Mouse (Mus musculus) neural tube, embryonic 14.5 days (tissue): ENCODE data around the gene Bola1. TPM values are rescaled to one million over a fixed set of nuclear protein-coding genes. Genes with fewer than 3 reads are reported as not detected.
"Not testable (repeated sequence)": the region's sequence is repeated elsewhere in the genome, so short reads cannot be mapped to it uniquely, and the experiment has no call there.

Source experiments
- ATAC-seq: fragments of 200-750 bp; cut with Nextera tagmentation; 2 replicates; pipeline ENCODE4 v1.8.0; 2017; ENCODE audit warnings: low read depth, mild to moderate bottlenecking, moderate TSS enrichment, moderate library complexity
- H3K27ac ChIP-seq: fragments of 300-500 bp; sonication (generic); 2 replicates; pipeline ENCODE4 v1.5.1; 2014; ENCODE audit warnings: low read depth, mild to moderate bottlenecking, control low read depth, low read length, moderate library complexity, mixed read lengths
- H3K27me3 ChIP-seq: fragments of 300-500 bp; sonication (generic); 2 replicates; pipeline ENCODE4 v1.6.1; 2014; ENCODE audit warnings: low read length; ENCODE audit not compliant: control insufficient read depth, insufficient read depth
- H3K36me3 ChIP-seq: fragments of 300-500 bp; sonication (generic); 2 replicates; pipeline ENCODE4 v1.6.1; 2014; ENCODE audit warnings: low read length, mixed read lengths; ENCODE audit not compliant: control insufficient read depth, insufficient read depth
- H3K4me1 ChIP-seq: fragments of 300-500 bp; sonication (generic); 2 replicates; pipeline ENCODE4 v1.6.1; 2014; ENCODE audit warnings: low read length; ENCODE audit not compliant: control insufficient read depth, insufficient read depth
- H3K4me2 ChIP-seq: fragments of 300-500 bp; sonication (generic); 2 replicates; pipeline ENCODE4 v1.6.1; 2014; ENCODE audit warnings: mild to moderate bottlenecking, low read depth, low read length, control low read depth
- H3K4me3 ChIP-seq: fragments of 300-500 bp; sonication (generic); 2 replicates; pipeline ENCODE4 v1.5.1; 2014; ENCODE audit warnings: low read depth, low read length, control low read depth, mixed read lengths
- H3K9ac ChIP-seq: fragments of 300-500 bp; sonication (generic); replicated peaks from 2 replicates; pipeline ENCODE4 v1.6.1; 2014; ENCODE audit warnings: low read depth, mild to moderate bottlenecking, control low read depth, low read length, mixed read lengths
- H3K9me3 ChIP-seq: fragments of 300-500 bp; sonication (generic); 2 replicates; pipeline ENCODE4 v1.6.1; 2016; ENCODE audit warnings: low read length; ENCODE audit not compliant: control insufficient read depth
- WGBS: fragments of 180-500 bp; shearing (Covaris S2); extraction: QIAGEN DNeasy Blood & Tissue Kit; methylation state at CpG from one replicate; pipeline ENCODE4 v1.1.7; 2014; 5-methylcytosine and 5-hydroxymethylcytosine counted together
- polyA plus RNA-seq: library from polyadenylated mRNA; unstranded; fragments of >200 nt; fragmentation: Nextera tagmentation; extraction: Ambion mirVana; gene quantifications from 2 replicates; pipeline ENCODE4 v1.2.1, GENCODE M21; 2014

The Bola1 gene
- polyA plus RNA-seq, 1 experiment from 2014 or later = 69.0 TPM

GRCm38 (mm10) chr3:96250890-96251289 is 31.4 kb upstream of the Bola1 start:
- Histone ChIP-seq H3K36me3 (no peaks in the 10 kb centered on the region), H3K4me2 (no peak overlapping the region), H3K4me1 (0 out of 2 replicates have a peak, but pooled peaks cover 4% of the 10 kb centered on the region), H3K27ac (no peak overlapping the region), H3K27me3 (no peaks in the 10 kb centered on the region), H3K9ac (no peak overlapping the region), H3K9me3 (no peaks in the 10 kb centered on the region), H3K4me3 (no peak overlapping the region)
- 64% methylated on average over 3 of the region's 3 CpGs for WGBS
- ATAC-seq = no peak

DNA sequence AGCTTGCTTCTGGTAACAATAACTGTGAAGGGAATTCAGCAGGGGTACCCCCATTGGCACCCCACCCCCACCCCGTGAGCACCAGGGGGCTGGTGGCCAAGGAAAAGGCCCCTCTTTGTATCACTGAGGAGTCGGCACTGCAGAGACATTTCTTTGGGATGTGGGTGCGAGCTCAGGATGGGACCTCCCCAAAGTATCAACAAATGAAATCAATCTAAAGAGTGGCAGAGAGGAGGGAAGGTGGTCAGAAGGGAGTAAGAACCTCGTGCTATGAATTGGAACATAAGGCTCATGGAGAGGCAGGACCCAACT is 29.5 kb upstream of the Bola1 start:
- ATAC-seq = no peak

DNA sequence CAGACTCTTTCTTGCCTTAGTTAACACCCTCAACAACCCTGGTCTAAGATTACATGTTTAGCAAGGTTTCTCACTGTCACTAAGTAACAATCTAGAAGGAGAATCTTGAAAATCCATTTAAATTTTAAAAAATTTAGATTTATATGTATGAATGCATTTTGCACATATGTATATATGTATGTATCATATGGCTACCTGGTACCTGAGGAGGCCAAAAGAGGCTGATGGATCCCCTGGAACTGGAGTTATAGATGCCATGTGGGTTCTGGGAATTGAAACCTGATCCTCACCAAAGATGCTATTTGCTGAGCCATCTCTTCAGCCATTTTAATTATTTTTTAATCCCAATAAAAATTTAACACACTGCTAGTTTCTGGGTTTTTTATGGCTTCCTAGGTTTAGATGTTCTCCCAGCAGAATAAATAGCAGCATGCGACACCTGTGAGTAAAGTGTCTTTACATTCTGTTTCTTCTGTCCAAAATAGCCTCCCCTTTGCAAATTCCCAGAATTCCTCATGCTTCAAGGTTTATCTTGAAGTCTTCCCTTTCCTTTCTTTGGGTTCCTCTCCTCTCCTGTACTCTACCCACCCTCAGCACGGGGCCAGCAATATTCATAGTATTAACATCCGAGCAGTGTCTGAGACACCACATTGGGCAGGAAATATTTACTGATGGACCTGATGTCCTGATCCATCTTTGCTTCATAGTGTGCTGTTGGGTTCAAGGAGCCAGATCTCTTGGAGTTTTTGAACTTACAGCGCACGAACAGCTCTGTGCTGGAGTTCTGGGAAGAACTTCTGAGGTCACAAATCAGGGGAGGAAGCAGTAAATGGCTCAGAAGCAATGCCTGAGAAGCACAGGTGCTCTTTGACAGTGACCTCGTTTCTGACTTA is 28.9 kb upstream of the Bola1 start:
- no peak overlapping the region for H3K4me3 ChIP-seq
- no peaks in the 10 kb centered on the region for H3K27me3 ChIP-seq
- no peak overlapping the region for H3K27ac ChIP-seq
- H3K4me2 ChIP-seq = no peak overlapping the region; the same call in 1 of the 2 replicates
- no peaks in the 10 kb centered on the region for H3K36me3 ChIP-seq
- no peak for ATAC-seq
- H3K4me1 ChIP-seq = peaks cover 10% of the 10 kb centered on the region
- no peaks in the 10 kb centered on the region for H3K9me3 ChIP-seq
- WGBS = 50% methylated on average over 6 of the region's 6 CpGs
- no peak overlapping the region for H3K9ac ChIP-seq

More for the DNA sequence above, 29.5 kb upstream of the Bola1 start:
- H3K27ac ChIP-seq = no peak overlapping the region
- 54% methylated on average over 4 of the region's 4 CpGs for WGBS
- H3K4me1 ChIP-seq = peaks cover 10% of the 10 kb centered on the region
- H3K9me3 ChIP-seq = no peaks in the 10 kb centered on the region
- no peak overlapping the region for H3K4me3 ChIP-seq
- no peak overlapping the region for H3K9ac ChIP-seq
- no peaks in the 10 kb centered on the region for H3K27me3 ChIP-seq
- H3K4me2 ChIP-seq = no peak overlapping the region
- H3K36me3 ChIP-seq = no peaks in the 10 kb centered on the region

- no peak overlapping the region for H3K27ac ChIP-seq
- no peaks in the 10 kb centered on the region for H3K9me3 ChIP-seq
These were observed 28.0 kb upstream of the Bola1 start for GRCm38 (mm10) chr3:96247356-96248140.

DNA sequence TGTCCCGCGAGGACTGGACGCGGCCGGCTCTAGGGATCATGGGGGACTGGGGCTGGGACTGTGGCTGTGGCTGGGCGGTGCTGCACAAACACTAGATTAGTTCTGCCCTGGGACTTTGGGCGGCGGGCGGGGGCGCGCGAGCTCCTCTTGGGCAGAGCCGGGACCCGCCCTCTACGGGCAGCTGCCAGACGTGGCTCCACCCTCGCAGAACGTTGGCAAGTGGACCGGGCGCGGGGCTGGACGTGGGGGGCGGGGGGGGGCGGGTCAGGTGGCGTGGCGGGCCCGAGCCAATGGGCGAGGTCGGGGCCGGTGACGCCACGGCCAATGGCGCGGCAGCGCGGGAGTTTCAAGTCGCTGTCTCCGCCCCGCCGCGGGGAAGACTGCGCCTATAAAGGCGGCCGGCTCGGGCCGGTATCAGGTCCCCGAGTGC is 26.9 kb upstream of the Bola1 start, which contains the start of gene Hist2h3c1:
Gene Hist2h3c1, plus strand, starts transcription at position 259 of the 430 bp plus-strand sequence.
- peak; percentile 86 for ATAC-seq
- WGBS = no CpG with 5 or more reads among the region's 47 CpGs
- not testable (repeated sequence) for H3K4me1 ChIP-seq, H3K27me3 ChIP-seq, H3K36me3 ChIP-seq, H3K27ac ChIP-seq, H3K9me3 ChIP-seq, H3K9ac ChIP-seq
- H3K4me2 ChIP-seq = peak within 1 kb of the TSS; percentile 32; the same call in 1 of the 2 replicates
- peak within 1 kb of the TSS; percentile 24 for H3K4me3 ChIP-seq

More at GRCm38 (mm10) chr3:96247356-96248140, 28.0 kb upstream of the Bola1 start:
- H3K4me2 ChIP-seq = peak overlapping the region; percentile 32; the same call in 1 of the 2 replicates
- peak overlapping the region; percentile 17; the same call in 1 of the 2 replicates for H3K4me3 ChIP-seq
- WGBS = 3% methylated on average over 11 of the region's 11 CpGs
- no peak for ATAC-seq
- peaks cover 10% of the 10 kb centered on the region for H3K4me1 ChIP-seq
- no peaks in the 10 kb centered on the region for H3K36me3 ChIP-seq
- H3K27me3 ChIP-seq = no peaks in the 10 kb centered on the region
- no peak overlapping the region for H3K9ac ChIP-seq

GRCm38 (mm10) chr3:96246018-96246417 is 26.5 kb upstream of the Bola1 start:
- WGBS = under 1% methylated on average over 10 of the region's 21 CpGs
- H3K9ac ChIP-seq, ATAC-seq: not testable (repeated sequence)

GRCm38 (mm10) chr3:96245003-96245886 is 25.7 kb upstream of the Bola1 start, which contains the start of gene Hist2h2aa1:
Gene Hist2h2aa1, plus strand, starts transcription at chr3:96245497.
- peak; percentile 92 for ATAC-seq
- Histone ChIP-seq H3K4me2 (peak within 1 kb of the TSS; percentile 57), H3K9ac (peak within 1 kb of the TSS; percentile 62), H3K4me3 (peak within 1 kb of the TSS; percentile 42), H3K4me1 (peaks cover 12% of the 10 kb centered on the region), H3K27ac (peak within 1 kb of the TSS; percentile 92)
- H3K27me3 ChIP-seq, H3K36me3 ChIP-seq, H3K9me3 ChIP-seq: not testable (repeated sequence)
- under 1% methylated on average over 22 of the region's 88 CpGs for WGBS

More at GRCm38 (mm10) chr3:96246018-96246417, 26.5 kb upstream of the Bola1 start:
- H3K9me3 ChIP-seq, H3K4me1 ChIP-seq, H3K27ac ChIP-seq, H3K27me3 ChIP-seq, H3K36me3 ChIP-seq: not testable (repeated sequence)
- Histone ChIP-seq H3K4me3 (peak overlapping the region; percentile 24), H3K4me2 (peak overlapping the region; percentile 29; the same call in 1 of the 2 replicates)

DNA sequence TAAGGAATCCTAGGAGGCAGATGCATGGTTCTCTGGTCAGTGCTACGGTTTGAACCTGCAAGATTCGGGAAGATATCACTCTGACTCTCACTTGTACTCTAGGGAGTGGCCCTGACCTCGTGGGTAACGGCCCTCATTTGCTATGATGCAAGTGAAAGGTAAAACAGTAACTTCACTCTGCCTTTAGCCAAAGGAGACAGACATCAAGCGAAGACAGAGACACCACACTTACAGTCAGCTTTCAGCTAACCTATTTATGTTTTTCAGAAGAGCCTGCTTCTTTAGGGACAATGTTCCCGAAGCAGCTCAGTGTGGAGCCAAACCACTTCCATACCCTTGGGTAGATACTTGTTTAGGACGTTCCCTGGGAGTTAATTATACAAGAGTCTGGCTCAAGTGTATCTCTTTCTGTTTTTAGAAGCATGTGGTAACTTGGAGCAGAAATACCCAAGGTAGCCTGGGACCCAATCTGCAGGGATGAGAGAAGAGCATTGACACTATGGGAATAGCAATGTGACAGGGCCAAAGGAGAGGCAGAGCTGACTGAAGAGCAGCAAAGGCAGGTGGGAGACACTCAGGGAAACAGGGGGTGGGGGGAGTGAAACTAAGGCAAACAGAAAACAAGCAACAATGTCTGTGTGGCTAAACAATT is 24.5 kb upstream of the Bola1 start:
- Histone ChIP-seq H3K4me1 (peaks cover 12% of the 10 kb centered on the region), H3K4me2 (peak overlapping the region; percentile 57), H3K27ac (peak overlapping the region; percentile 92; the same call in 1 of the 2 replicates), H3K4me3 (peak overlapping the region; percentile 42), H3K36me3 (no peaks in the 10 kb centered on the region), H3K9ac (no peak overlapping the region), H3K27me3 (no peaks in the 10 kb centered on the region), H3K9me3 (no peaks in the 10 kb centered on the region)
- ATAC-seq = no peak
- WGBS = 89% methylated on average over 7 of the region's 7 CpGs
